Mouse (Mus musculus) bone marrow, adult 2 months (tissue): ENCODE results near the gene Ak3.

Experiments used
- CTCF ChIP-seq: fragments of 200-500 bp; IDR thresholded peaks from 2 replicates; pipeline ENCODE4 v1.5.1; 2011; ENCODE audit warnings: low read length, control low read depth; ENCODE audit not compliant: control insufficient read depth, insufficient read depth
- POLR2A ChIP-seq: fragments of 200-500 bp; IDR thresholded peaks from 2 replicates; pipeline ENCODE4 v1.6.1; 2011; ENCODE audit warnings: low read depth, mild to moderate bottlenecking, control low read depth, low read length, borderline replicate concordance; ENCODE audit not compliant: control insufficient read depth

- TF ChIP-seq CTCF: no peak
- no peak for TF ChIP-seq POLR2A
Measured at GRCm38 (mm10) chr19:29011355-29011990, 36.3 kb downstream of the Ak3 start.
